Mouse (Mus musculus): ENCODE data around the gene P3h4. TPM values are rescaled to one million over a fixed set of nuclear protein-coding genes. Genes with fewer than 3 reads are reported as not detected.

The P3h4 gene
- total RNA-seq, 2 experiments from 2014 or later, result 7.5 to 8.1 TPM

DNA sequence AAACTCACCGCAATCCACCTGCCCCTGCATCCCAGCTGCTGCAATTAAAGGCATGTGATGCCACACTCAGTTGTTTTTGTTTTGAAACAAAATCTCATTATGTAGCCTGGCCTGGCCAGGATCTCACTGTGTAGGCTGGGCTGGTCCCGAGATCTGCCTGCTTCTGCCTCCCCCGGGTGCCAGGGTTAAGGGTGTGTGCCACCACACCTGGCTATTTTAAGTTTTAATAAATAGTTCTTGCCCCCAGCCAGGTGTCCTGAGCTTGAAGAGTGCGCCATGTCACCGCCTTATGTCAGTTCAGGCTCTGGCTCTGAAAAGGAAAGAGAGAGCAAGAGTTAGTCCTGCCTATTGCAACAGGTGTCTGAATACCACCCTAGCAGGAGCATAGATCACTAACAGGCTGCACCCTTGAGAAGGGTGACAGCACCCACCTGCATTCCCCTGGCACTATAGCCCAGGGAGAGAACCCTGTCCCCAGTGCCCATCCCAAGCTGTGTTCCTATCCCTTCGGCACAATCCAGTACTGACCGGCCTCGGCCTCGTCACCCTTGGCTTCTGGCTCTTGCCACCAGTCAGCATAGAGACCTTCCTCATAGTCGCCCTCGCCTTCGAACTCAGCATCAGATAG is 5.7 kb downstream of the P3h4 start:
- DNase-seq (ENCODE audit: low spot score in 2 of 2), result no peak

- peak in 1 of 2 experiments; percentile 71 for DNase-seq (ENCODE audit: low spot score in 2 of 2)
Observed at GRCm38 (mm10) chr11:100408076-100408834, 6.4 kb downstream of the P3h4 start.

DNA sequence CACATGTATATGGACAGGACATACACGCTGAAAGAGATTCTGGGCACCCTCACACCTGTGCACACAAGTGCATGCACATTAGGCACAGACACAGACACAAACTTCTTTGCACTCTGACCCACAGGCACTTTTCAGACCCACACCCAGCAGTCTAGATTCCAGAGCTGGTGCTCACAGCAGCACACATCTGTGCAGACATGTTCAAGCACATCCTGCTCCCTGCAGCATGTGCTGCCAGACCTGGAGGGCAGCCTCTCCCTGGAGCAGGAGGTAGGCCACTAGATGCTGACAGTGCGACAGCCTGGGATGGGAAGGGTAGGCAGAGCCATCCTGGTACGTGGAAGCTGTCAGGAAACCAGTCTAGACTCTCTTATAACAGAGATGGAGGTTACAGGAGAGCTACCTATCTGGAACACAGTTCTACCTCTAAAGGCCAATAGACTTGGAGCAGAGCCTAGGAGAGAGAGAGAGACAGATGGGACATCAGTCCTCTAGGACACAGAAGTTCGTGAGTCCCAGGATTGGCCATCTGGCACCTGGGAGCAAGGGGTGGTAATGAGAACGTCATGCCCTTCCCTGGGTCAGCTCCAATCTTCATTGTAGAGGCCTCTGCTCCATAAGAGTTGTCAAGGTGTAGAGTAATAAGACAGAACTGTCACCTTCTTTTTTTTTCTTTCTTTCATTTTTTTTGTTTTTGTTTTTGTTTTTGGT is 7.5 kb downstream of the P3h4 start:
- no peak for DNase-seq (ENCODE audit: low spot score in 2 of 2)

DNA sequence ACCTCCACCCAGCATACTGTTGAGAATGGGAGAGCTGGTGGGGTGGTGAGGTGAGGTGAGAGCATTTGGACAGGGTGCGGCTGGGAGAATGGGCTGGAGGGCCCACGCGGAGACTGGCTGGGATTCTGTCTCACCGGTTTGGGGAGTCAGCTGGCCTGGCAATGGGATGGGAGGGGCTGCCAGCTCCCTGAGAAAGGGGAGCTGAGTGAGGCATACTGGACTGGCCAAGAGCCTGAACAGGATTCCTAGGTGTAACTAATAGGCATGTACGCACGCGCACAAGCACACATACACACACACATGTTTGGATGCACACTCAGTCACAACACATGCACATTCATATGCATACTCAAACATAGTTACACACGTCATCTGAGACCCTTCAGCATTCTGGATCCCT is 8.4 kb downstream of the P3h4 start:
- DNase-seq (ENCODE audit: low spot score in 2 of 2), result no peak

- no peak for DNase-seq (ENCODE audit: low spot score in 2 of 2)
Observed at GRCm38 (mm10) chr11:100404456-100405074, 10.1 kb downstream of the P3h4 start.

DNA sequence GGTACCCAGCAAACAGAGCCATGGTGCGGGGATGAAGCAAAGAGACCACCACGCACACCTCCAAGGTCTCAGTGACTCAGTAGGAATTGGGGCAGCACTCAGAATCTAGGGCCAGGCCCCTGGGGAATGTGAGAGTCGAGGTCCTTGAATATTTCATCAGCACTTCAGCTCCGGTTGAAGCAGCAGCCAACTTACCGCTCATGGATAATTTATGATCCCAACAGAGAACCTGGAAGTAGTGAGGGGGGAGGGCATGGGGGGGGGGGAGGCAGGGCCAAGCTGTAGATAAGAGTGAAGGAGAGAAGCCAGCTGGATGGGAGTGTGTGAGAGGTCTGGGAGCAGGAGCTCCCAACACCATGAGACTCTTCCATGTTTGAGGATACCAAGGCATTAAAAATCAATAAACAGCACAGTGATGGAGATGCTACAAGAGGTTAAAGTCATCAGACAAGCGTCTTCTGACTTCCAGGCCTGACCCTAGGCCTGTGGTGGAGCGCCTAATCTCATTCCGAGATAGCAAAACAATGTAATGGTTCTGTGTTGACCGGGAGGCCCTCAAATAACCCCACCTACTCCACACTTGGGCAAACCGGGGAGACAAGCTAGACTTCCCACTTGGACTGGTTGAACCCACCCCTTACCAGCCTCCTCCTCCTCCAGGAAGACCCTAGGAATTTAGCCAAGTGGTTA is 11.0 kb downstream of the P3h4 start:
- DNase-seq (ENCODE audit: low spot score in 2 of 2), result no peak

DNA sequence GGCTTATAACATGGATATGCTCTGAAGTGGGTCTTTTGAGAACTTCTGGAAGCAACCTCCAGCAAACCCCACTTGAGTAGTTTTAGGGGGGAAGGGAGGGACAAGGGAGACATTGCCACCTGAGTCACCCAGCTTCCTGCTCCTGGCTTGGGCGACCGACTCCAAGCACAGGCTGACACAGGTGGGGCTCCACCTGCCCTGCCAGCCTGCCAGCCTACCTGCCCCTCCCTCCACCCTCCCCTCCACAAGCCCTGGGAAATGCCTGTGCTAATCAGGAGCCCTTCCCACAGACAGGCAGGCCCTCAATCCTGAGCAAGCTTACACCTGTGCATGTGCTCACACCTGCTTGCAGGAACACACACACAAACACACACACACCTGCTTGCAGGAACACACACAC is 12.0 kb downstream of the P3h4 start:
- no peak for DNase-seq (ENCODE audit: low spot score in 2 of 2)

DNA sequence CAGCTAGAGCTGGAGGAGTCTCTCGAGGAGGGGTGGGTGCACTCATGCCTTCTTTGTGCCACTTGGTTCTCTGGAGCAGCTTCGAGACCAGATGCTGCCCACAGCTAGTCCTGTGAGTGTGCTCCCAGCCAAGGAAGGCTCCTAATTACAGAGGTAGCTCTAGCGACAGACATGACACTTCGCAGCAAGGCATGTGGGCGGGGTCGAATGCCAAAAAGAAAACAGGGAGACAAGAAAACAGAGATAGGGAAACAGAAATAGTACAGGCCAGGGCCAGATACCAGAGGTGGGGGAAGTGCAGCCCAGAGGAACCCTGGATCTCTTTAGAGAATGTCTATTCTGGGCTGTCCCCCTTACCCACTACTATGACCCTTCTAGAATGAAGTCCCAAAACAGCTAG is 12.4 kb downstream of the P3h4 start:
- DNase-seq (ENCODE audit: low spot score in 2 of 2), result no peak

DNA sequence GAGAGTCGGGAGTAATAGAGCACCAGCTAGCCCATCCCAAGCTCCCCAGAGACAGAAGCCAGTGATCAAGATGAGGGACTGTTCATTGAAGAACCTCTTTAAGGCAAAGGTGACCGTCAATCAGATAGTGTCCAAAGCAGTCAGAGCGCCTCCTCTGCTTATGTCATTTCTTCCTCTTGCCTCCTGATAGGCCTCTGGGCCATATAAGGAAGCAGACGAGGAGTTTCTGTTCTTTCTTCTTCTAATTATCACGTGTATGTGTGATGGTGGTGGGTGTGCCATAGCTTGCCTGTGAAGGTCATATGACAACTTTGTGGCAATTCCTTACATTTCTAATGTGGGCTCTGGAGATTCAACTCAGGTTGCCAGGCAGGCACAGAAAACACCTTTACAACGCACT is 13.8 kb downstream of the P3h4 start:
- DNase-seq (ENCODE audit: low spot score in 2 of 2), result no peak

DNA sequence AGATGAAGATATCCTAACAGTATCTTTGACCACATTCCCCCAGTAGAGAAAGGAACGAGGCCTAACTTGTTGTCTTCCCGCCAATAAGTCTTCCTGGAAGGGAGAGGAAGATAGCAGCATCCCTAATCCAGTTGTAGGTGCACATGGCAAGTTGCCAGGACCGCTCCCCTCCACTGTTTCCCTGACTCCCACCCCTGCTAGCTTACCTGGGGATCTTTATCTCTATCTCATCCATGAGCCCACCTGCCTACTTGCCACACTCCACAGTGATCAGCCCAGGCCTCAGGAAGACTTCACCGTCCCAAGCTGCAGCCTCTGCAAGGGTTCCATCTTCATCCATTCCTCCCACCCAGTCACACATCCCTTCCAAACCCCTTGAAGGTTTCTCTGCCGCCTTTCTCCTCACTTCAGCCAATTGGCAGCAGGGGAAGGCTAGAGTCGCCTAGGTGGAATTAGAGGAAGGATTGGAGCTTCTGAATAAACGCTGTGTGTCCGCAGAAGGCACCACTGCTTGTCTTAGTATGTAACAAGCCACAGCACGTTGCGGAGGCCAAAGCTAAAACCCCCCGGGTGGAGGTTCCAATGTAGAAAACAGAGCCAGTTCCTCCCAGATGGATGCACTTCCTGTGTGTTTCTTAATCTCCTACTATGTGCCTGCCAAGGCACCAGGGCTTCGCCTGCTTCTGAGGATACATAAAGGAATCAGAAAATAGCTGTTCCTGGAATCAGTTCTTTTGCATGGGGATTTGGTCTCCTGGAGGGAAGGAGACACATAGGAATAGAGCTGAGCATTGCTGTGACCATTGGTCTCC is 14.7 kb downstream of the P3h4 start:
- DNase-seq (ENCODE audit: low spot score in 2 of 2), result no peak

DNA sequence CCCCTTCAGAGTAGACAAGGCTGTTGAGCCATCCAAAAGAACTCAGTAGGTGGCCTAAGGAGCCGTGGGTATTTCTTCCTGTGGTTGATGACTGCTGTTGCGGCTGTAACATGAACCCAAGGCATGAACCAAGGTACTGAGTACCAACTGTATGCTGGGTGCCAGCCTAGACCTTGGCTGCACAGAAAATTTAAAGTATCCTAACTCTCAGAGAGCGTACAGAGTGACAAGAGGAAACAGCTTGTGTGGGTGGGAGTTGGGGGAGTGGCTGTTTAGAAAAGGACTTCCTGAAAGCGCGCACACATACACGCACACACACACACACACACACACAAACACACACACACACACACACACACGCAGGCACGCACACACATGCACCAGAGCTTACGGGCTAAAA is 15.3 kb downstream of the P3h4 start:
- no peak for DNase-seq (ENCODE audit: low spot score in 2 of 2)

GRCm38 (mm10) chr11:100398517-100398916 is 16.1 kb downstream of the P3h4 start:
- DNase-seq (ENCODE audit: low spot score in 2 of 2), result no peak

DNA sequence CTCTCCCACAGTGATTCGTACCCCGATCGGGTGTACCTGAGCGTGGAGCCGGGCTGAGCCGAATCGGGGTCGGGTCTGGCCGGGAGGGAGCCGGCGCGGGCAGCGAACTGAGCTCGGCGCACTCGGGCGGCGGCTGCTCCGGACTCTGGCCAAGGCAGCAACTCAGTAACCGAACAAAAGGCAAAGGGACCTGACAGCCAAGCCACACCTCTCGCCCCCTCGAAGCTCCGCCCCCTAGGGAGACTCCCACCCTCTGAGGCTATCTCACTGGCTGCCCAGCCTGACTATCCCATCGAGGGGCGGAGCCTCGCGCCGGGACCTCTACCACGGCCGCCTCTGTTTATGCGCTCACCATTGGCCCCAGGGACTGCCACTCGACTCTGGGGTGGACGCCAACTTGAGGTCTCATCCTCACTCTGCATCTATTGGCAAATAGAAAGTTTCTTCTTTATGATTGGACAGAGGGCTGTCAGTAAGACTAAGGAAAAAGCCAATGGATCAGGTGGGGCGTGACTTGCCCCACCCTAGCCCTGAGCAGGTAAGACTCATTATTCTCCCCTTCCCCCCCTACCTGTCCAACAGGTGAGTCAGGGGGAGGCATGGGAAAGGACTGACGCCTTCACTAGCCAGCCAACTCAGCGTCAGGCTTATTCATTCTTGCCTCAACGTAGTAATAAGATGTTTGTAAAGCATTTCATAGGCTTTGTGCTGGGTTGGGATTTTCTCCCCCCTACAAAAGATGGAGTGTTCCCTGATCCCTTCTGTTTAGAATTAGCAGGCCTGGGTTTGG is 16.8 kb downstream of the P3h4 start, which contains the start of gene Jup:
Gene Jup, minus strand, starts transcription at position 164 of the 790 bp plus-strand sequence.
- DNase-seq (ENCODE audit: low spot score in 2 of 2), result peak; percentile 99 to 100

DNA sequence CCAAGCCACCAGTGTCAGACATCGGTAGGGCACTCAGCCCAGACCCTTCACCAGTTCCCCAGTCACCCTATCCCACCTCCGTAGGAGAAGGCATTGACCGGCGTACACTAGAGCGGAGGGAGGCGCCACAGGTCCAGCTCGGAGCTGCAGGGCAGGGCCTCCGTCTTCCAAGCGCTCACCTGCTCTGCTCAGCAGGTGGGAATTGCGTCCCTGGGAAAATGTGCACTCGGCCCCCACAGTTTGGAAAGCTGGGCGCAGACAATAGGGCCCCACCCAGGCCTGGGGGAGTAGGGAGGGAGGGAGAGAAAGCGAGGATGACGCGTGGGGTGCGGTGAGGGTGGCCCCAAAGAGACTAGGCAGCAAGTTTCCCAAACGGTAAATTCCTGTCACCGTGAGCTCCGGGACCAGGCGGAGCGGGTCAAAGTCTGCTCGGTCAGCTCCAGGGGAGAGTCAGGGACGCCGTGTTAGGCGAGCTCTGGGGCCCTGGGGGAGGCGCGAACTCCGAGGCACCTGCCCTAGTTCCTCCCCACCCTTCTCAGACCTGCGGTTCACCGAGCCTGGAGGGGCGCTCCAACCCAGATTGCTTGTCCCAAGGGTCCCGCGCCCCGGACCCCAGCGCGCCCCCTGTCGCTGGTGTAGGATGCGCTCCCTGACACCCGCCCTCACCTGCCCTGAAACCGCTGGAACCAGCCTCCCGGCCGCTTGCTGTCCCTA is 17.6 kb downstream of the P3h4 start:
- DNase-seq (ENCODE audit: low spot score in 2 of 2), result no peak

GRCm38 (mm10) chr11:100395861-100396631 is 18.6 kb downstream of the P3h4 start:
- DNase-seq (ENCODE audit: low spot score in 2 of 2), result no peak

GRCm38 (mm10) chr11:100395200-100395599 is 19.4 kb downstream of the P3h4 start:
- DNase-seq (ENCODE audit: low spot score in 2 of 2), result no peak

DNA sequence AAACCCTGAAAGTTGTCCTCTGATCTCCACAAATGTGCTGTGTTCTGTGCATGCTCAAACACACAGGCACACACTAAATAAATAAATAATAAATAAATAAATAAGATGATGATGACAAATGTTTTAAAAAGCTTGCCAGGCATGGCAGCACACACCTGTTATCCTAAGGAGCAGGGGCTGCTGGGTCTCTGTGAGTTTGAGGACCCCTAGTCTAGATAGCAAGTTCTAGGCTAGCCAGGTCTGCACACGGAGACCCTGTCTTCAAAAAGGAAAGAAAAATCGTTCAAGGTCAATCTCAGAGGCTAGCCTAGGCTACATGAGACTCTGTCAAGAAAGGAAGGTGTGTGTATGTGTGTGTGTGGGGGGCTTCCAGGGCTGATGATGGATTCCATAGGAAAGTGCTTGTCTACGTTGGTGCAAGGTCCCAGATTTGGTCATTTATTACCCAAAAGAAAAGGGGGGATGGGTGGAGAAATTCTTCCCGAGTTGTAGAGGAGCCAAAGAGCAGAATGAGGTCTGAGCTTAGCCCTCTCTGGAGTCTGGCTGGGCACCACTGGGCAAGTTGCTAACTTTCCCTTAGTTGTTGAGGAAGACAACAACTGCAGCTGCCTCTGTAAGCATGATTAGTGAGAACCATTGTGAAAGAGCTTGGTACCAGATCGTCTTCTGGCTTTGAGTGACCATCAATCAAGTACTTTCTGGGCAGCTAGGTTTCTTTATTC is 20.1 kb downstream of the P3h4 start:
- no peak for DNase-seq (ENCODE audit: low spot score in 2 of 2)
